Mouse (Mus musculus) hindbrain, embryonic 10.5 days (tissue): ENCODE measurements at regions not wholly inside any gene's neighbourhood (a gene's known extent, or its start where the extent isn't known, plus 50 kb on each side); places are given as distances from the start of the nearest gene placed in this dataset.

Source experiments
- DNase-seq: peaks from one replicate; pipeline ENCODE4 v3.0.0-alpha.2; 2017; ENCODE audit warnings: low spot score
- H3K27ac ChIP-seq: fragments of 300-500 bp; sonication (generic); 2 replicates; pipeline ENCODE4 v1.5.1; 2016; ENCODE audit warnings: mild to moderate bottlenecking, moderate library complexity
- H3K27me3 ChIP-seq: fragments of 300-500 bp; sonication (generic); 2 replicates; pipeline ENCODE4 v1.6.1; 2016; ENCODE audit warnings: mild to moderate bottlenecking; ENCODE audit not compliant: poor library complexity, insufficient read depth, severe bottlenecking
- H3K36me3 ChIP-seq: fragments of 300-500 bp; sonication (generic); 2 replicates; pipeline ENCODE4 v1.6.1; 2016; ENCODE audit warnings: mild to moderate bottlenecking, moderate library complexity
- H3K4me1 ChIP-seq: fragments of 300-500 bp; sonication (generic); replicated peaks from 2 replicates; pipeline ENCODE4 v1.6.1; 2016; ENCODE audit warnings: mild to moderate bottlenecking
- H3K4me3 ChIP-seq: fragments of 300-500 bp; sonication (generic); 2 replicates; pipeline ENCODE4 v1.5.1; 2016; ENCODE audit warnings: mild to moderate bottlenecking, moderate library complexity
- H3K9me3 ChIP-seq: fragments of 300-500 bp; sonication (generic); 2 replicates; pipeline ENCODE4 v1.6.1; 2016; ENCODE audit warnings: mild to moderate bottlenecking, moderate library complexity
- WGBS: fragments of 180-500 bp; shearing (Covaris S2); methylation state at CpG from one replicate; pipeline ENCODE4 v1.1.7; 2016; 5-methylcytosine and 5-hydroxymethylcytosine counted together

DNA sequence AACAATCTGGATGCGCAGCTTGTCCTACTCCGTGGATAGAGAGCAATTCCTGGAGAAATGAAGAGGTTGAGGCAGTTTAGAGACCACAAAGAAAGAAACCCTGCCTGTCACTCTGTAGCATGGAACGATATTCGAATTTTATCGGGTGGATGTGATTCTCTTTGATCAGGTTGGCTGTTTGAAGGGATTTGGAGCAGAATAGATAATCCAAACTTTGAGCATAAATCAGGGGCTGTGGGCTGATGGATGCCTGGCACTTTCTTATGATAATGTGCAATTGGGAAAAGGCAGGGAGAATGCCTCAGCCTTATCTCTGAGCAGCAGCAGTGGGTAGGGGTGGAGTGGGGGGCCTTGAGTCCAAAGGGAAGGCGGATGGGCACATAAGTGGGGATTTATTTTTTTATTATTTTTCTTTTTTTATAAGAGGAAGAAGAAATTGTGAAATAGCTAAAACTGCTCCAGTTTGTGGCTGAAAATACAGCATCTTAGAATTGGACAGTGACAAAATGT, 239.0 kb downstream of the Pmp22 start:
- no peak for DNase-seq
- H3K4me1 ChIP-seq, result 0 out of 2 replicates have a peak, but pooled peaks cover 3% of the 10 kb centered on the region
- H3K27ac ChIP-seq, result no peak overlapping the region
- no peak overlapping the region for H3K4me3 ChIP-seq
- H3K36me3 ChIP-seq, result no peaks in the 10 kb centered on the region
- H3K27me3 ChIP-seq, result no peaks in the 10 kb centered on the region
- WGBS, result 90% methylated on average over 6 of the region's 6 CpGs
- no peaks in the 10 kb centered on the region for H3K9me3 ChIP-seq

DNA sequence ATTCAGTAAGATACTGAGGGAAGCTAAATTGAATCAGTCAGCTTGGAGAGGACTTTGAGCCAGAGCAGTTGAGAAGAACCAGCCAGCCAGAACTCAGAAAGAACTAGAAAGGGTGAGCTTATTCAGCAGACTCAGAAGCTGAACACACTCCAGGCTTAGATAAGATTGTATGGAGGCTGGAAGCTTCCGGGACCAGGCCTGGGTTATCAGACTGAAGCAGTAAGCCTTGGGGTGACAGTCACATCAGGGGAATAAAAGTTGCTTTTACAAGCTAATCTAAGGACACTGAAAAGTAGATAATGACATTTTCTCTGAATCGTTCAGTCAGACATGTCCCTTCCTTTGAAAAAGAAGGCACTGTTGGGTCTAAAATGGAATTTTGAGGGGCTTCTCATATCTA, 240.7 kb downstream of the Pmp22 start:
- no peak for DNase-seq
- Histone ChIP-seq H3K36me3 (no peaks in the 10 kb centered on the region), H3K27me3 (no peaks in the 10 kb centered on the region), H3K27ac (no peak overlapping the region), H3K4me1 (no peaks in the 10 kb centered on the region), H3K9me3 (no peaks in the 10 kb centered on the region), H3K4me3 (no peak overlapping the region)
- WGBS, result 97% methylated on average over 2 of the region's 2 CpGs

DNA sequence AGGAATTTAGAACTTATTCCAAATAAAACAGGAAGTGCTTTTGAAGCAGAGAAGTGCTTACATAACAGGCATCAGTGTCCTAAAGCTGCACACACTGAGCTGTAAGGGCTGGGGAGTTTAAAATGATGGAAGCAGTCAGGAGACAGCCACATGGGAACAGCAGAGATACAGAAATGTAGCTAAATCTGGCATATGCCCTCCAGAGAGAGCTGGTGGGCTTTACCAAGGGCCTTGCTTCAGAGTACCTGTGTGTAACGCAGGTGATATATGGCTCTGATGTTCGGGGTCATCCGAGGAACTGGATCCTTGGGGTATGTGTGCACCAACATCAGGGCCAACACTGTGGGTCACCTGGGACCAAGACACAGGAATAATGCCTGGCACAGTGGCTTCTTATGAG, 247.5 kb downstream of the Pmp22 start:
- H3K27me3 ChIP-seq, result no peaks in the 10 kb centered on the region
- H3K36me3 ChIP-seq, result no peaks in the 10 kb centered on the region
- no peak overlapping the region for H3K27ac ChIP-seq
- DNase-seq, result no peak
- H3K4me1 ChIP-seq, result 0 out of 2 replicates have a peak, but pooled peaks cover 5% of the 10 kb centered on the region
- WGBS, result 93% methylated on average over 3 of the region's 3 CpGs
- H3K4me3 ChIP-seq, result no peak overlapping the region
- H3K9me3 ChIP-seq, result no peaks in the 10 kb centered on the region

DNA sequence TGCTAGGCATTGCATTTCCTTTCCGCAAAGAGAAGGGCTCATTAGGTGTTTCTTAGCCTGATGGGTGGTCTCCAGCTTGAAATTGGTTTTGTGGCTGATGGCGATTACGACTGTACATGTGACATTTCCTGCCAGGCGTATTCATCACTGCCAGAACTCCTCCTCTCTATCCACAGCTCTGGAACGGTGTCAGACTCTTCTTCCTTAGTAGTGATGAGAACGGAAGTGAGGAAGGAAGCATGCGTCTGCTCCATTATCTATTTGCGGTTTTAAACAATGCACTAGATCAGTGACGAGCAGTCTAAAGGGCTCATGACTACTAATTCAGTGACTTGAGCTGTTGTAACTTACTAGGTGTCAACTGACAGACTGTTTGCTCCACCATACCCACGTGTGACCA, 248.2 kb downstream of the Pmp22 start:
- Histone ChIP-seq H3K4me1 (0 out of 2 replicates have a peak, but pooled peaks cover 5% of the 10 kb centered on the region), H3K36me3 (no peaks in the 10 kb centered on the region), H3K27ac (no peak overlapping the region), H3K27me3 (no peaks in the 10 kb centered on the region), H3K9me3 (no peaks in the 10 kb centered on the region), H3K4me3 (no peak overlapping the region)
- DNase-seq, result no peak
- WGBS, result 82% methylated on average over 10 of the region's 10 CpGs

DNA sequence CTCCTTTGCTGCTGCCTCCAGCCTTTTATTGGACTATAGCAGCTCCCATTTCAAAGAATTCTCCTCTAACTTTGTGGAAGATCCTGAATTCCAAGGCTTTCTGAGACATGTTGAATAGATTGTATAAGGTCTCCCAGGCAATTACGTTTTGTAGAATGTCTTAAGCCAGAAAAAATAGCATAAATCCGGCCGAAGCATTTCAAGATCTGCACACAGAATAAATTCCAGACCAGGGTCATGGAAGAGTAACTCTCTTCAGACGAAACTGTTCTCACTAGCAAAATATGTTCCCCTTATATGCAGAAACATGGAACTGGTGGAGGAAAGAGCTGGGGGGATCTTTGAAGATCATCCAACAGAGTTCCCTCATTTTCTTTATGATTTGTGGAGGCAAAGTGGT, 259.5 kb downstream of the Pmp22 start:
- H3K9me3 ChIP-seq, result no peaks in the 10 kb centered on the region
- no peaks in the 10 kb centered on the region for H3K36me3 ChIP-seq
- 89% methylated on average over 4 of the region's 4 CpGs for WGBS
- H3K4me1 ChIP-seq, result no peaks in the 10 kb centered on the region
- no peak for DNase-seq
- no peak overlapping the region for H3K27ac ChIP-seq
- no peak overlapping the region for H3K4me3 ChIP-seq
- no peaks in the 10 kb centered on the region for H3K27me3 ChIP-seq

DNA sequence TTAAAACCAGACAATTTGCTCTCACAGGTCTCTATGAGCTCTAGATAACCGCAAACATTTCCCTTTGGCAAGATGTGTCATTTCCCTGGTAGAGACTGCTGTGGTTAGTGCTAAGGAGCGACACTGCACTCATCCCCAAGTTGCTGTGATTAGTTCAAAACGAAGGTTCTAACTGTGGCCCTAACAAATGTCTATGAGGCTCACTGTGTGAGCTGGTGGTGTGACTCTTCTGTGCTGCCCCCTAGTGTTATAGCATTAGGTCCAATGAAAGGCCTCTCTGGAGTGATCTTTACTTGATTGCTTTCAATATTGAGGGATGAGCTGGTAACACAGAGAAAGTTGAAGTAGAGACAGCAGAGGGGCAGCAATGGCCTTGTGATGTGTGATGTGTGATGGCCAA, 262.7 kb downstream of the Pmp22 start:
- WGBS, result 55% methylated on average over 3 of the region's 3 CpGs
- H3K36me3 ChIP-seq, result no peaks in the 10 kb centered on the region
- no peak overlapping the region for H3K27ac ChIP-seq
- no peaks in the 10 kb centered on the region for H3K9me3 ChIP-seq
- peaks cover 6% of the 10 kb centered on the region for H3K4me1 ChIP-seq
- no peak for DNase-seq
- no peak overlapping the region for H3K4me3 ChIP-seq
- no peaks in the 10 kb centered on the region for H3K27me3 ChIP-seq

DNA sequence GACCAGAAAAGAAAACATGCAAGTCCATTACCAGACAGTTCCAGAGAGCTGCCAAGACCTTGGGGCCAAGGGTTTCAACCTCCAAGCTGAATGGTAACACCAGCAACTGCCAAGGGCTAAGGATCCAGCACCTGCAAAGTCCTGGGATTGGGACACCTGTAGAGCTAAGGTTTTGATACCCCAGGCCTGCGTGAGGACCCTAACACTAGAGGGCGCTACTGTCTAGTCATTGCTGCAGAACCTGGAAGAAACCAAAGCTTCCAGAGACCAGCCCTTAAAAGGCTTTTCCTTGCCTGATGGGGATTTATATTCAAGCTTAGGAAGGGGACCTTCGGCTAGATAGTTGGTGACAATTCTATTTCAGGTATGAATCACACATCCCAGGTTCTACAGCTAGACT, 263.6 kb downstream of the Pmp22 start:
- DNase-seq, result no peak
- H3K27me3 ChIP-seq, result no peaks in the 10 kb centered on the region
- WGBS, result 64% methylated on average over 3 of the region's 3 CpGs
- no peaks in the 10 kb centered on the region for H3K36me3 ChIP-seq
- H3K4me1 ChIP-seq, result peaks cover 10% of the 10 kb centered on the region
- H3K4me3 ChIP-seq, result no peak overlapping the region
- H3K9me3 ChIP-seq, result no peaks in the 10 kb centered on the region
- no peak overlapping the region for H3K27ac ChIP-seq

DNA sequence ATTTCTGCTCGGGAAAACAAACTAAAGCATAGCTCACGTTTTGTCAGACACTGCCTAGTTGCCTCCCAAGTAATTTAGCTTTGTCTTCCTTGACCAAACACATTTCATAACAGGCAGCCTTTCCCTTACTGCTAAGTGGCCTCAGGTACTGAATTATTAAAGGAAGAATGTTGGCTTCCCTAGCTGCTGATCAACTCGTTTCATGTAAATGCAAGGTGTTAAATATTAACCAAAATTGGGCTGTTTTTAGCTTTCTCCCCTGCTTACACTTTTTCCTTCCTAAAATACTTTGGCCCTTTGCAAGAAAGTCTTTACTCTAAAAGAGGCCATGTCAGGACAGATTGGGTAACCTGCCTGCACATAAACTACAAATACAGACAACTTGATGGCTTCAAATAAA, 265.4 kb downstream of the Pmp22 start:
- no peaks in the 10 kb centered on the region for H3K27me3 ChIP-seq
- peaks cover 10% of the 10 kb centered on the region for H3K4me1 ChIP-seq
- no peak for DNase-seq
- H3K9me3 ChIP-seq, result no peaks in the 10 kb centered on the region
- WGBS, result 78% methylated on average over 3 of the region's 3 CpGs
- no peak overlapping the region for H3K27ac ChIP-seq
- no peaks in the 10 kb centered on the region for H3K36me3 ChIP-seq
- H3K4me3 ChIP-seq, result no peak overlapping the region

DNA sequence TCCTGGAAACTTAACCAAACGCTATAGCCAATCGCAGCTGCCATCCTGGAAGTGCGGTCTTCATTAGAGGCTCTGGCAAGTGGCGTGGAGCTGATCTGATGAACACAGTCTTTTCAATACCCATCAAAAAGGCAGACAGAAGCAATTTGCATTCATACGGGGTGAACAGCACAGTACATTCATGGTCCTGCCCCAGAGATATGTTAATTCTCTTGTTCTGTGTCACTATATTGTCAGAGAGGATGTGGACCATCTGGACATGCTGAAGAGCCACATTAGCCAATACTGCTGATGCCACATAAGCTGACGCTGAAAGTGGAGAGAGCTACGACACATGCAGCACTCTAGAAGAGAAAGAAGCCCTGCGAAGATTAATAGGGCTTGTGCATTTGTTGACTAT, 267.6 kb downstream of the Pmp22 start:
- Histone ChIP-seq H3K27ac (no peak overlapping the region), H3K9me3 (no peaks in the 10 kb centered on the region), H3K4me3 (no peak overlapping the region), H3K36me3 (no peaks in the 10 kb centered on the region), H3K4me1 (peaks cover 10% of the 10 kb centered on the region), H3K27me3 (peaks cover 4% of the 10 kb centered on the region; the same call in 1 of the 2 replicates)
- WGBS, result 56% methylated on average over 8 of the region's 8 CpGs
- DNase-seq, result no peak

DNA sequence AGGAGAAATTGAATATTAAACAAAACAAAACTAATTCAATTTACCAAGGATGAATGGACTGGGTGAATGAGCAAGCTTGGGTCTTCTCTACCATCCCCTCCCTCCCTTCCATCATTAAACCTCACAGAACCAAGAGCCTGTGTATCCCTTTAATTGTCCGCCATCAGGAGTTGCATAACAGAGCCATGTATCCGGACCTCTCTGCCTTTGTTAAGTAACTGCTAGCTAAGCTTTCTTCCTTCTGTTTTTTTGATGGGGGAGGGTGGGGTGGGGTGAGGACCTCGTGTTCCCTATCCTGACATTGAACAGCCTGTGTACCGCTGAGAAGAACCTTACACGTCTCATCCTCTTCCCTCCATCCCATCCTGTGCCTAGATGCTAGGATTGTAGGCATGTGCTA, 274.0 kb downstream of the Pmp22 start:
- Histone ChIP-seq H3K27me3 (peaks cover 58% of the 10 kb centered on the region), H3K27ac (no peak overlapping the region), H3K4me3 (no peak overlapping the region), H3K4me1 (no peaks in the 10 kb centered on the region; the same call in 1 of the 2 replicates), H3K36me3 (no peaks in the 10 kb centered on the region), H3K9me3 (no peaks in the 10 kb centered on the region)
- WGBS, result 65% methylated on average over 5 of the region's 5 CpGs
- no peak for DNase-seq

DNA sequence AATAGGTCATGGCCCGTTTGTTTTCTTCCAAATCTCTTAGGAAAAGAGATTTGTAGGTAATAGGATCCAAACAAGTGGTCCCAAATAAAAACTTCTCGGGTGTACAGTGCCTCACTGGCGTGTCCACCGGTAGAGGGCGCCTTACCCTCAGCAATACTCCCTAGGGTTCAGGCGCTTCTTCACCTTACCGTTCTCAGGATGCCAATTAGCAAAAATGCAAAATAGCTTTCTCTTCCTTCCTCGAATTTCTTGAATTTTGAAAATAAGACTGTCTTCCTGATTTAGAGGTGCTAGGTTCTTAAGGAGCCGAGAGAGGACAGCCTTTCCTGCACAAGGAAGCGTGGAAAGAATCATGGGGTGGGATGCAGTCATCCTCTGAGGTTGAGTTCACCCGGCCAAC, 275.9 kb downstream of the Pmp22 start:
- peaks cover 70% of the 10 kb centered on the region for H3K27me3 ChIP-seq
- H3K4me3 ChIP-seq, result no peak overlapping the region
- H3K27ac ChIP-seq, result no peak overlapping the region
- no peaks in the 10 kb centered on the region for H3K9me3 ChIP-seq
- no peaks in the 10 kb centered on the region for H3K36me3 ChIP-seq
- DNase-seq, result peak; percentile 71
- WGBS, result 16% methylated on average over 11 of the region's 11 CpGs
- H3K4me1 ChIP-seq, result no peaks in the 10 kb centered on the region; the same call in 1 of the 2 replicates

DNA sequence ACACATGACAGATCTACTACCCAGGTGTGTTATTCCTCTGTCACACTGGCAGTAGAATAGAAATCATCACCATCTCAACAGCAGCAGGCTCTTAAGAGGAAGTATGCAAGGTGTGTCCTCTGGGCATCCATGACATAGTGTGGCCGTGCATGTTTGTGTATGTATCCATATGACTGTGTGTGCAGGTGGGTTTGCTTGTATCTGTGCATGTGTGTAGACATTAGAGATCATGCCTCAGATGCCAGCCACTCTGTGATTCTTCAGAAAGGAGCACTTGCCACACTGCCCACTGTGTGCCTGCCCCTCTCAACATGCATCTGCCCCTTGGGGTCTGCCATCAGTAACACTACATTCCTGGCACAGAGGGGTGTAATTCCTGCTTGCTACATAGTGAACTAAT, 280.6 kb downstream of the Pmp22 start:
- H3K36me3 ChIP-seq, result no peaks in the 10 kb centered on the region
- H3K9me3 ChIP-seq, result no peaks in the 10 kb centered on the region
- peaks cover 67% of the 10 kb centered on the region for H3K27me3 ChIP-seq
- WGBS, result 90% methylated on average over 1 of the region's 1 CpGs
- H3K27ac ChIP-seq, result no peak overlapping the region
- H3K4me3 ChIP-seq, result no peak overlapping the region
- no peak for DNase-seq
- peaks cover 33% of the 10 kb centered on the region for H3K4me1 ChIP-seq

DNA sequence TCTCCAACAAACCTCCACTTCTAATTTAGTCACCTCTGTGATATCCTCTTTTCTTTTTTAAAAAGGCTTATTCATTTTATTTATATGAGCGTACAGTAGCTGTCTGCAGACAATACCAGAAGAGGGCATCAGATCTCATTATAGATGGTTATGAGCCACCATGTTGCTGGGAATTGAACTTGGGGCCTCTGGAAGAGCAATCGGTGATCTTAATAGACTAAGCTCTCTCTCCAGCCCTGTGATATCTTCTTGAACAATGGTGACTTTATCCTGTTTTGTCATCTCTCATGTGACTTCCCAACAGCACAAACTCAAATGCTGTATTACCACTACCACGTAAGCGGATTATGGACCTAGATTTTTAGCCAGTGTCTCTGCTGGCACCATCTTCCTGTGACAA, 282.1 kb downstream of the Pmp22 start:
- Histone ChIP-seq H3K36me3 (no peaks in the 10 kb centered on the region), H3K9me3 (no peaks in the 10 kb centered on the region), H3K4me1 (peaks cover 33% of the 10 kb centered on the region), H3K4me3 (no peak overlapping the region), H3K27me3 (peaks cover 58% of the 10 kb centered on the region), H3K27ac (peak overlapping the region; percentile 86)
- 94% methylated on average over 4 of the region's 4 CpGs for WGBS
- DNase-seq, result no peak

DNA sequence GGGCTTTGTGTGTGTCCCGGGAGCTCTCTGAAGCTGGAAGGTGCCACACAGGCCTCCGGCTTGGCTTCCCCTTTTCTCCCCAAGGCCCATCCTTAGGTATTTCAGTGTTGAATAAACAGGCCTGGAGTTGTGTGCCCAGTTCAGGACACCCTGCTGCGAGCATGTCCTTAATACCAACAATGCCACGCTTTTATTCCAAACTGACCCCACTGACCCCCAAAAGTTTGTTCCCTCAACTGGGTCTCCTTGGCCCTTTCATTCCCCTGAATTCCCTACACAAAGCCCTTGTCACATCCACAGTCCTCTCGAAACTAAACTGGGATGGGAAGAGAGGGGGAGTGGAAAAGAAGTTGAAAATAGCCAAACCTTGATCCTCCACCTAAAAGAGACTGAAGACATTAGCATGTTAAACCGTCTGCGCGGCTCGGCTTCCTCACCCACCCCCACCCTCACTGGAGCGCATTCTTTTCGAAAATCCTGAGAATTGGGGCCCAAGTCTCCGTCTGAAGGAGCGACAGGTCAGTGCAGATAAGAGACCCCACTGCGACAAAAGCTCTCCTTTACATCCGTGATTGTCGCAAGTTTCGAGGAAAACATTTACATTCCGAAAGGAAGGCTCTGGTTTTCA, 283.7 kb downstream of the Pmp22 start:
- peaks cover 38% of the 10 kb centered on the region for H3K4me1 ChIP-seq
- no peaks in the 10 kb centered on the region for H3K36me3 ChIP-seq
- H3K4me3 ChIP-seq, result peak overlapping the region; percentile 41
- peak overlapping the region; percentile 86 for H3K27ac ChIP-seq
- H3K27me3 ChIP-seq, result peaks cover 56% of the 10 kb centered on the region
- no peaks in the 10 kb centered on the region for H3K9me3 ChIP-seq
- WGBS, result under 1% methylated on average over 18 of the region's 18 CpGs
- peak; percentile 83 for DNase-seq
